Mouse (Mus musculus): ENCODE data around the gene Gm3250. TPM values are rescaled to one million over a fixed set of nuclear protein-coding genes. Genes with fewer than 3 reads are reported as not detected.
"Not testable (repeated sequence)": the region's sequence is repeated elsewhere in the genome, so short reads cannot be mapped to it uniquely, and the experiment has no call there.

The Gm3250 gene
- not detected in 2 replicates for polyA plus RNA-seq (2015; fragmentation: Nextera tagmentation; extraction: Ambion mirVana)

- not testable (repeated sequence) for H3K4me2 ChIP-seq (ENCODE audit: low read depth, low read length); H3K36me3 ChIP-seq (ENCODE audit: control insufficient read depth, insufficient read depth); H3K27me3 ChIP-seq (ENCODE audit: control insufficient read depth, insufficient read depth, low read depth, low read length); ATAC-seq (ENCODE audit: low read depth); H3K4me1 ChIP-seq (ENCODE audit: control insufficient read depth, low read depth, low read length); H3K4me3 ChIP-seq (ENCODE audit: low read depth, low read length); H3K27ac ChIP-seq (ENCODE audit: low read length); H3K9ac ChIP-seq (ENCODE audit: low read depth, low read length); H3K9me3 ChIP-seq (replicated peaks; ENCODE audit: control insufficient read depth, low read length)
- 50% methylated on average over 1 of the region's 1 CpGs for WGBS (ENCODE audit: insufficient replicate concordance)
Measured at GRCm38 (mm10) chr10:77782442-77782841, at the start of gene Gm3250. Gene Gm3250, minus strand, starts transcription at chr10:77782542.

GRCm38 (mm10) chr10:77826951-77827350, 44.6 kb upstream of the Gm3250 start, which contains the start of gene Krtap10-4:
Gene Krtap10-4, minus strand, starts transcription at chr10:77827095.
- no peak within 1 kb of the TSS for H3K9ac ChIP-seq (ENCODE audit: low read depth, low read length)
- no peaks in the 10 kb centered on the region for H3K4me1 ChIP-seq (ENCODE audit: control insufficient read depth, low read depth, low read length)
- 41% methylated on average over 6 of the region's 6 CpGs for WGBS (ENCODE audit: insufficient replicate concordance)
- H3K27me3 ChIP-seq (ENCODE audit: control insufficient read depth, insufficient read depth, low read depth, low read length), result no peaks in the 10 kb centered on the region
- no peak for ATAC-seq (ENCODE audit: low read depth)
- H3K36me3 ChIP-seq (ENCODE audit: control insufficient read depth, insufficient read depth), result no peaks in the 10 kb centered on the region
- H3K4me3 ChIP-seq (ENCODE audit: low read depth, low read length), result no peak within 1 kb of the TSS
- no peak within 1 kb of the TSS for H3K4me2 ChIP-seq (ENCODE audit: low read depth, low read length)
- no peak within 1 kb of the TSS for H3K27ac ChIP-seq (ENCODE audit: low read length)
- H3K9me3 ChIP-seq (replicated peaks; ENCODE audit: control insufficient read depth, low read length), result no peaks in the 10 kb centered on the region

- Histone ChIP-seq H3K4me1 (ENCODE audit: control insufficient read depth, low read depth, low read length) (no peaks in the 10 kb centered on the region), H3K4me3 (ENCODE audit: low read depth, low read length) (no peak overlapping the region), H3K36me3 (ENCODE audit: control insufficient read depth, insufficient read depth) (no peaks in the 10 kb centered on the region), H3K4me2 (ENCODE audit: low read depth, low read length) (no peak overlapping the region), H3K27me3 (ENCODE audit: control insufficient read depth, insufficient read depth, low read depth, low read length) (no peaks in the 10 kb centered on the region), H3K9me3 (replicated peaks; ENCODE audit: control insufficient read depth, low read length) (no peaks in the 10 kb centered on the region), H3K9ac (ENCODE audit: low read depth, low read length) (no peak overlapping the region), H3K27ac (ENCODE audit: low read length) (no peak overlapping the region)
- WGBS (ENCODE audit: insufficient replicate concordance), result 46% methylated on average over 4 of the region's 4 CpGs
- no peak for ATAC-seq (ENCODE audit: low read depth)
Measured at GRCm38 (mm10) chr10:77819203-77819602, 36.9 kb upstream of the Gm3250 start.

- Histone ChIP-seq H3K4me3 (ENCODE audit: low read depth, low read length) (no peak overlapping the region), H3K27me3 (ENCODE audit: control insufficient read depth, insufficient read depth, low read depth, low read length) (no peaks in the 10 kb centered on the region), H3K36me3 (ENCODE audit: control insufficient read depth, insufficient read depth) (no peaks in the 10 kb centered on the region), H3K4me2 (ENCODE audit: low read depth, low read length) (no peak overlapping the region), H3K9ac (ENCODE audit: low read depth, low read length) (no peak overlapping the region), H3K4me1 (ENCODE audit: control insufficient read depth, low read depth, low read length) (no peaks in the 10 kb centered on the region), H3K9me3 (replicated peaks; ENCODE audit: control insufficient read depth, low read length) (no peaks in the 10 kb centered on the region), H3K27ac (ENCODE audit: low read length) (no peak overlapping the region)
- no peak for ATAC-seq (ENCODE audit: low read depth)
- WGBS (ENCODE audit: insufficient replicate concordance), result 80% methylated on average over 4 of the region's 4 CpGs
Measured at GRCm38 (mm10) chr10:77818523-77818922, 36.2 kb upstream of the Gm3250 start.

DNA sequence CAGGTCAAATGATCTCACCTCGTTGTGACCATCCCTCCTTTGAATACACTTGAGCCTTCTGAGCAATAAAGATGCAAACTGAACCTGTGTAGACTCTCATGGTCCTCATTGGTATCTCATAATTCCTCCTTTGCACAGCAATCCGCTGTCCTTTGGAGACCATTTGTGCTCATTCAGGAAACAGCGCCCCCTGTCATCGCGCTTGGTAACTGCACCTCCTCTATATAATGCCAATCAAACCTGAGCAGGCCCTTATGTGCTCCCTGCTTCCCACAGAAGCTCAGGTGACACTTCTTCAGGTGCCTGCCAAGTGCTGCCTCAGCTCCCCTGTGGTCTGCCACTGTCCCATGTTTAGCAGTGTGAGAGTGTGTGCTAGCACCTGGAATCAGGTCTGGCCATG, 33.2 kb upstream of the Gm3250 start:
- Histone ChIP-seq H3K27ac (ENCODE audit: low read length) (no peak overlapping the region), H3K9ac (ENCODE audit: low read depth, low read length) (no peak overlapping the region), H3K27me3 (ENCODE audit: control insufficient read depth, insufficient read depth, low read depth, low read length) (no peaks in the 10 kb centered on the region), H3K36me3 (ENCODE audit: control insufficient read depth, insufficient read depth) (no peaks in the 10 kb centered on the region), H3K4me3 (ENCODE audit: low read depth, low read length) (no peak overlapping the region), H3K9me3 (replicated peaks; ENCODE audit: control insufficient read depth, low read length) (no peaks in the 10 kb centered on the region), H3K4me1 (ENCODE audit: control insufficient read depth, low read depth, low read length) (no peaks in the 10 kb centered on the region), H3K4me2 (ENCODE audit: low read depth, low read length) (no peak overlapping the region)
- no peak for ATAC-seq (ENCODE audit: low read depth)
- WGBS (ENCODE audit: insufficient replicate concordance), result 30% methylated on average over 5 of the region's 5 CpGs

DNA sequence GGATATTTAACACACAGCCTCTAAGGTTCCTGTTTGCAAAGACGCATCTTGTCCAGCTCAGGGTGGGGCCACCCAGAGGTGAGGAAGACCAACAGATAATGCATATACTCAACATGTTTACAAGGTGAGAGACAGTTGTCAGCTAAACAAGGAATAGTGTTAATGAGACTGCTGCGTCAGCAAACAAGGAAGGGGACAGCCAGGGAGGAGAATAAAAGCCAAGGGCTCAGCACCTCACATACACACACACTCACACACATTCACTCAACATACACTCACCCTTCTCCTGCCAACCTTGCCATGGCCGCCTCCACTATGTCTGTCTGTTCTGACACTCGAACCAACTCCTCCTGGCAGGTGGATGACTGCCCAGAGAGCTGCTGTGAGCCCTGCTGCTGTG, 32.0 kb upstream of the Gm3250 start, which contains the start of gene Gm2696:
Gene Gm2696, plus strand, starts transcription at position 301 of the 400 bp plus-strand sequence.
- H3K36me3 ChIP-seq (ENCODE audit: control insufficient read depth, insufficient read depth), result no peaks in the 10 kb centered on the region
- no peak within 1 kb of the TSS for H3K4me2 ChIP-seq (ENCODE audit: low read depth, low read length)
- no peaks in the 10 kb centered on the region for H3K9me3 ChIP-seq (replicated peaks; ENCODE audit: control insufficient read depth, low read length)
- H3K27ac ChIP-seq (ENCODE audit: low read length), result no peak within 1 kb of the TSS
- ATAC-seq (ENCODE audit: low read depth), result no peak
- H3K9ac ChIP-seq (ENCODE audit: low read depth, low read length), result no peak within 1 kb of the TSS
- no peaks in the 10 kb centered on the region for H3K27me3 ChIP-seq (ENCODE audit: control insufficient read depth, insufficient read depth, low read depth, low read length)
- H3K4me3 ChIP-seq (ENCODE audit: low read depth, low read length), result no peak within 1 kb of the TSS
- H3K4me1 ChIP-seq (ENCODE audit: control insufficient read depth, low read depth, low read length), result no peaks in the 10 kb centered on the region
- 37% methylated on average over 4 of the region's 4 CpGs for WGBS (ENCODE audit: insufficient replicate concordance)

GRCm38 (mm10) chr10:77811743-77812142, 29.4 kb upstream of the Gm3250 start, which contains the start of gene Gm9507:
Gene Gm9507, minus strand, starts transcription at chr10:77811843.
- Histone ChIP-seq H3K4me3 (ENCODE audit: low read depth, low read length) (no peak within 1 kb of the TSS), H3K4me1 (ENCODE audit: control insufficient read depth, low read depth, low read length) (no peaks in the 10 kb centered on the region), H3K27me3 (ENCODE audit: control insufficient read depth, insufficient read depth, low read depth, low read length) (no peaks in the 10 kb centered on the region), H3K4me2 (ENCODE audit: low read depth, low read length) (no peak within 1 kb of the TSS), H3K36me3 (ENCODE audit: control insufficient read depth, insufficient read depth) (no peaks in the 10 kb centered on the region), H3K9me3 (replicated peaks; ENCODE audit: control insufficient read depth, low read length) (no peaks in the 10 kb centered on the region), H3K9ac (ENCODE audit: low read depth, low read length) (no peak within 1 kb of the TSS), H3K27ac (ENCODE audit: low read length) (no peak within 1 kb of the TSS)
- no peak for ATAC-seq (ENCODE audit: low read depth)
- 53% methylated on average over 5 of the region's 5 CpGs for WGBS (ENCODE audit: insufficient replicate concordance)

GRCm38 (mm10) chr10:77804095-77804494, 21.8 kb upstream of the Gm3250 start:
- Histone ChIP-seq H3K4me2 (ENCODE audit: low read depth, low read length) (no peak overlapping the region), H3K36me3 (ENCODE audit: control insufficient read depth, insufficient read depth) (no peaks in the 10 kb centered on the region), H3K9me3 (replicated peaks; ENCODE audit: control insufficient read depth, low read length) (no peaks in the 10 kb centered on the region), H3K9ac (ENCODE audit: low read depth, low read length) (no peak overlapping the region), H3K4me1 (ENCODE audit: control insufficient read depth, low read depth, low read length) (no peaks in the 10 kb centered on the region), H3K4me3 (ENCODE audit: low read depth, low read length) (no peak overlapping the region), H3K27me3 (ENCODE audit: control insufficient read depth, insufficient read depth, low read depth, low read length) (no peaks in the 10 kb centered on the region), H3K27ac (ENCODE audit: low read length) (no peak overlapping the region)
- ATAC-seq (ENCODE audit: low read depth), result no peak
- WGBS (ENCODE audit: insufficient replicate concordance), result 36% methylated on average over 3 of the region's 3 CpGs

GRCm38 (mm10) chr10:77798921-77799508, 16.7 kb upstream of the Gm3250 start, which contains the start of gene Gm19668:
Gene Gm19668, minus strand, starts transcription at chr10:77799133.
- H3K4me1 ChIP-seq (ENCODE audit: control insufficient read depth, low read depth, low read length), result no peaks in the 10 kb centered on the region
- no peak for ATAC-seq (ENCODE audit: low read depth)
- no peaks in the 10 kb centered on the region for H3K27me3 ChIP-seq (ENCODE audit: control insufficient read depth, insufficient read depth, low read depth, low read length)

More at GRCm38 (mm10) chr10:77798921-77799508, 16.7 kb upstream of the Gm3250 start, which contains the start of gene Gm19668:
- Histone ChIP-seq H3K4me3 (ENCODE audit: low read depth, low read length) (no peak within 1 kb of the TSS), H3K27ac (ENCODE audit: low read length) (no peak within 1 kb of the TSS), H3K36me3 (ENCODE audit: control insufficient read depth, insufficient read depth) (no peaks in the 10 kb centered on the region), H3K4me2 (ENCODE audit: low read depth, low read length) (no peak within 1 kb of the TSS), H3K9me3 (replicated peaks; ENCODE audit: control insufficient read depth, low read length) (no peaks in the 10 kb centered on the region), H3K9ac (ENCODE audit: low read depth, low read length) (no peak within 1 kb of the TSS)
- WGBS (ENCODE audit: insufficient replicate concordance), result 51% methylated on average over 8 of the region's 8 CpGs

Measured in liver, embryonic 16.5 days (tissue).